Mouse (Mus musculus): Measurements from ENCODE around the gene Pknox1. TPM values are rescaled to one million over a fixed set of nuclear protein-coding genes. Genes with fewer than 3 reads are reported as not detected.
A peak's percentile ranks its signal among the peaks of the same experiment; 100 is the strongest.
"Not testable (repeated sequence)": the region's sequence is repeated elsewhere in the genome, so short reads cannot be mapped to it uniquely, and the experiment has no call there.

The Pknox1 gene
- polyA plus RNA-seq, 1 experiment from 2014 or later: 39.4 TPM

DNA sequence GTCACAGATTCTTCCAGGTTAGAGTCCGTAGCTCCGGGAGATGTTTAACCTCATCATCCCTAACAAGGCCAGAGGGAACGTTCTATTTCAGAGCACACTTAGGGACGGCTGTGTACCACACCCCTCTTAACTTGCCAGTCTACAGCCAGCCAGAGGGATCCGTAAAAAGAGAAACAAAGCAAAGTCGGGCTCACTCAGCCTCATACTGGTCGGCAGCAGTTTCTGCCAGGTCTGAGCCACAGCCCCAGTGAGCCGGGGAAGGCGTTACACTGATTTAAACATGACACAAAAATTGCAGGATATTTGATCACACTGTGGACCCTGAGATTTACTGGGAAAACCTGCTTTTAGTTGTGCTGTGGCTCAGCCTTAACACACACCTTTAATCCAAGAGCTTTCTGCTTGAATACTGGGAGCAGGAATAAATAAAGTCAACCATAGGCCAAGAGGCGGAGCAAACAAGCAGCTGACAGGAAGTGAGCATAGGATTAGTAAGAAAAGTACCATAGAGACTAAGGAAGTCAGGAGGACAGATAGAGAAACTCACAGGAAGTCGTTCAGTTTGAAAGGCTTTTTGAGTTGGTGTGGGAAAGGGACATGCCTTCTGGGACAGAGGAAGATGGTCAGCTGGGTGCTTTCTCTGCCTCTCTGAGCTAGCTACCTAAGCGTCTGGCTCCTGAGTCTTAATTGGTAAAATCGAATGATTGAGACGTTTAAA lies 32.9 kb upstream of the Pknox1 start:
- no peaks in the 10 kb centered on the region for H3K27me3 ChIP-seq (replicated peaks; ENCODE audit: control insufficient read depth, insufficient read depth, low read length)
- 86% methylated on average over 14 of the region's 14 CpGs for WGBS
- H3K9ac ChIP-seq (ENCODE audit: low read length): no peak overlapping the region
- no peak overlapping the region for H3K27ac ChIP-seq (ENCODE audit: low read depth)
- H3K4me1 ChIP-seq (replicated peaks; ENCODE audit: control insufficient read depth, insufficient read depth, low read length): peaks cover 5% of the 10 kb centered on the region
- H3K36me3 ChIP-seq (ENCODE audit: control insufficient read depth, insufficient read depth, low read length): peaks cover 46% of the 10 kb centered on the region
- ATAC-seq (replicated peaks; ENCODE audit: low FRiP score, low TSS enrichment, low read depth) (no peak), DNase-seq (ENCODE audit: low spot score) (no peak)
- H3K4me2 ChIP-seq (ENCODE audit: low read length): no peak overlapping the region
- H3K4me3 ChIP-seq (ENCODE audit: low read depth, low read length): no peak overlapping the region
- no peaks in the 10 kb centered on the region for H3K9me3 ChIP-seq (ENCODE audit: control insufficient read depth, low read length)

DNA sequence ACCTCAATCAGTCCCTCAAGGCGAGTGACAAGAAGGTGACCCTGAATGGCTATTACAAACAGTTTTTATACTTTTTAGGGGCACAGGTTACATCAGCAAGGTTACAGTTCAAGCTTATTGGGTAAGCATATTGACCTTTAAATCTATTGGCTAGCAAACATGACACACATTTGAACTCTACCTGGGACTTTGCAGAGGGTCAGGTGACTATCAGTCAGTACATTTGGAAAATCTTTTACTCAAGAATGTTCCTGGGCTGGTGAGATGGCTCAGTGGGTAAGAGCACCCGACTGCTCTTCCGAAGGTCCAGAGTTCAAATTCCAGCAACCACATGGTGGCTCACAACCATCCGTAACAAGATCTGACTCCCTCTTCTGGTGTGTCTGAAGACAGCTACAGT lies 32.2 kb upstream of the Pknox1 start:
- not testable (repeated sequence) for H3K27me3 ChIP-seq (replicated peaks; ENCODE audit: control insufficient read depth, insufficient read depth, low read length); H3K9me3 ChIP-seq (ENCODE audit: control insufficient read depth, low read length); H3K4me1 ChIP-seq (replicated peaks; ENCODE audit: control insufficient read depth, insufficient read depth, low read length); H3K4me3 ChIP-seq (ENCODE audit: low read depth, low read length); ATAC-seq (replicated peaks; ENCODE audit: low FRiP score, low TSS enrichment, low read depth); H3K4me2 ChIP-seq (ENCODE audit: low read length); H3K27ac ChIP-seq (ENCODE audit: low read depth); DNase-seq (ENCODE audit: low spot score); H3K9ac ChIP-seq (ENCODE audit: low read length)
- 94% methylated on average over 3 of the region's 4 CpGs for WGBS
- H3K36me3 ChIP-seq (ENCODE audit: control insufficient read depth, insufficient read depth, low read length): peaks cover 39% of the 10 kb centered on the region

DNA sequence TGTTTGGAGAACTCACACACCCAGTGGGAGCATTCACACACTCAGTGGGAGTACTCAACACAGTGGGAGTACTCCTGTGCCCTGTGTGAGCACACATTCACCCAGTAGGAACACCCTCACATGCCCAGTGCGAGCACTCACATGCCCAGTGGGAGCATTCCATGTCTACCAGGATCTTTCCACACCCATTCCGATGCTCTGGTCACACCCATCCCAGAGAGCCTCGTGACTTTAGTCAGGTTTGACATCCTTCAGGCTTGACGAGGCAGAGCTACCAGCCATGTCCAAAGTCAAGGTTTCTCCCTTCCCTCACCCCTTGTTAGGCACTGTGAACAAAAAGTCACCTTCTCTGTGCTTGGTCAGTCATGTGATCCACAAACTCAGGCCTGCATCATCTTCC lies 29.2 kb upstream of the Pknox1 start:
- no peak for ATAC-seq (replicated peaks; ENCODE audit: low FRiP score, low TSS enrichment, low read depth)
- H3K9ac ChIP-seq (ENCODE audit: low read length): no peak overlapping the region
- 76% methylated on average over 4 of the region's 4 CpGs for WGBS

DNA sequence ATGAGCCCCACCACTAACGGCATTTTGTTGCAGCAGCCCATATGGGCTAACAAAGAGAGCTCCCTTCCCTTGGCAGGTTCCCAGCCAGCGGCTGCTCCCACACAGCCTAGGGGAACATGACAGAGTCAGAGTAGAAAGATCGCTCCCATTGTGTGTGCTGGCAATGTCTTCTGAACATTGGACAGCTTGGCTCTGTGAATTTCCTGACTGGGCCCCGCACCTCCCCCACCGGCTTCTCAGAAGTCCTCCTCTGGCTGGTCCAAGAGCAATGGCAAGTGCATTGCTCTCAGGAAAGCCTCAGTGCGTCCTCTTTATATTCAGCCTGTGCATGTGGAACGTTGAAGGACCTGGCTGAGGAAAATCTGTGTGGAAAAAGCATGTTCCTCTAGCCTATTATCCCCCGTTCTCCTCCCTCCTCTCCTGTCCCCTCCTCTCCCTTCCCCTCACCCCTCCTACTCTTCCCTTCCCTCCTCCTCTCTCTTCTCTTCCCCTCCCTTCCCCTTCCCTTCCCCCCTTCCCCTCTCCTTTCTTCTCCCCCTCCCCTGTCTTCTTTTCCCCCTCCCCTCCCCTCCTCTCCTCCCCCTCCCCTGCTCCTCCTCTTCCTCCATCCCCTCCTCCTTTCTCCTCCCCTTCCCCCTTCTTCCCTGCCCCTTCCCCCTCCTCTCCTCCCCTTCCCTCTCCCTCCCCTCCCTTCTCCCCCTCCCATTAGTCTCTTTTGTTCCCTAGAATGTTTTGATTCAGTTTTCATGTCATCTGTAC lies 28.5 kb upstream of the Pknox1 start:
- Histone ChIP-seq H3K9ac (ENCODE audit: low read length) (no peak overlapping the region), H3K4me3 (ENCODE audit: low read depth, low read length) (no peak overlapping the region), H3K9me3 (ENCODE audit: control insufficient read depth, low read length) (no peaks in the 10 kb centered on the region), H3K4me1 (replicated peaks; ENCODE audit: control insufficient read depth, insufficient read depth, low read length) (peaks cover 8% of the 10 kb centered on the region), H3K27me3 (replicated peaks; ENCODE audit: control insufficient read depth, insufficient read depth, low read length) (no peaks in the 10 kb centered on the region), H3K4me2 (ENCODE audit: low read length) (no peak overlapping the region), H3K36me3 (ENCODE audit: control insufficient read depth, insufficient read depth, low read length) (peaks cover 8% of the 10 kb centered on the region), H3K27ac (ENCODE audit: low read depth) (peak overlapping the region; percentile 43; the same call in 1 of the 2 replicates)
- peak; percentile 62 for DNase-seq (ENCODE audit: low spot score)
- whole genome bisulfite sequencing: 34% methylated on average over 8 of the region's 8 CpGs
- ATAC-seq (replicated peaks; ENCODE audit: low FRiP score, low TSS enrichment, low read depth): peak; percentile 61

More for the DNA sequence above, 29.2 kb upstream of the Pknox1 start:
- no peaks in the 10 kb centered on the region for H3K27me3 ChIP-seq (replicated peaks; ENCODE audit: control insufficient read depth, insufficient read depth, low read length)
- H3K4me2 ChIP-seq (ENCODE audit: low read length): no peak overlapping the region
- H3K27ac ChIP-seq (ENCODE audit: low read depth): peak overlapping the region; percentile 43; the same call in 1 of the 2 replicates
- H3K4me3 ChIP-seq (ENCODE audit: low read depth, low read length): no peak overlapping the region
- H3K36me3 ChIP-seq (ENCODE audit: control insufficient read depth, insufficient read depth, low read length): peaks cover 15% of the 10 kb centered on the region
- peaks cover 5% of the 10 kb centered on the region for H3K4me1 ChIP-seq (replicated peaks; ENCODE audit: control insufficient read depth, insufficient read depth, low read length)
- no peak for DNase-seq (ENCODE audit: low spot score)
- no peaks in the 10 kb centered on the region for H3K9me3 ChIP-seq (ENCODE audit: control insufficient read depth, low read length)

DNA sequence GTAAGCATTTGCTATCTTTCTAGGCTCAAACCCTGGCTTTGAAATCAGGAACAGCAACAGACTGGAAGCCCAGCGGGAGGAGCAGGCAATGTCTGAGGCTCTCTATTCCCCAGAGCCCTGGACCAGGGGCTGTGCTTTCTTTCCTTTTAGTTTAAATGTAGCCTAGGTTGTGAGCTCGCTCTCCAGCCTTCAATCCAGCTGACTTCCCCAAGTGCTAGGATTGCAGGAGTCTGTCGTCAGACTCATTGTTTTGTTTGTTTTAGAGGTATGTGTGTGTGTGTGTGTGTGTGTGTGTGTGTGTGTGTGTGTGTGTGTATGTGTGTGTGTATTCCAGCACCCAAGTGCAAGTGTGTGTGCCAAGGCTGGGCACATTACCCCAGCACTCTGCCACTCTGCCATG lies 24.4 kb upstream of the Pknox1 start:
- ATAC-seq (replicated peaks; ENCODE audit: low FRiP score, low TSS enrichment, low read depth) (no peak), DNase-seq (ENCODE audit: low spot score) (no peak)
- Histone ChIP-seq H3K4me2 (ENCODE audit: low read length) (no peak overlapping the region), H3K9me3 (ENCODE audit: control insufficient read depth, low read length) (no peaks in the 10 kb centered on the region), H3K4me1 (replicated peaks; ENCODE audit: control insufficient read depth, insufficient read depth, low read length) (peaks cover 23% of the 10 kb centered on the region), H3K4me3 (ENCODE audit: low read depth, low read length) (no peak overlapping the region), H3K9ac (ENCODE audit: low read length) (no peak overlapping the region), H3K27me3 (replicated peaks; ENCODE audit: control insufficient read depth, insufficient read depth, low read length) (no peaks in the 10 kb centered on the region), H3K27ac (ENCODE audit: low read depth) (no peak overlapping the region), H3K36me3 (ENCODE audit: control insufficient read depth, insufficient read depth, low read length) (no peaks in the 10 kb centered on the region)
- 53% methylated on average over 3 of the region's 3 CpGs for WGBS

DNA sequence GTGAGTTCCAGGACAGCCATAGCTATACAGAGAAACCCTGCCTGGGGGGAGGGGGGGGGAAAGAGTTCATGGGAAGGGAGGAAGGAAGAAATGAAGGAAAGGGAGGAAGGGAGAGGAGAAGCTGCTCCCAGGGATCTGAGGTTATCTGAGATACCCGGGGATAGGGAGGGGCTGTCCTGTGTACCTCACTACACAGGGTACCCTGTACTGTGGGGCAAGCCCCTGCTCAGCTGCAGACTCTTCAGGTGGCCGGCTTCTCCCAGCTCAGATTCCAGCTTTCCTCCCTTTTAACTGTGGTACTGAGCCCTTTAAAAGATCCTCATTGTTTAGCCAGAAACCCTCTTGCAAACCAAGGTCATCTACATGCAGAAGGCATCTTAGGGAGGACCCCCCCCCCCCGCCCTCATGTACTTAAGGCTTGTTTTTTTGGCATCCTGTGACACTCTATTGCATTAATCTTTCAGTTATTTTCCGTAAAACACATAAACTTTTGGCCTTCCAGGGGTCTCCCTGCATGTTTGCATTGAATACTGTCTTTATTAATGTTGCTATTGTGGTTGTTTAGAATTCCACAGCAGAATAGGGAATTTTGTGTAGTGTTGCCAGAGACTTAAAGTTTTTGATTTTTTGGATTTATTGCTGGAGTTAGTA lies 23.6 kb upstream of the Pknox1 start:
- ATAC-seq (replicated peaks; ENCODE audit: low FRiP score, low TSS enrichment, low read depth) (no peak), DNase-seq (ENCODE audit: low spot score) (no peak)
- no peaks in the 10 kb centered on the region for H3K36me3 ChIP-seq (ENCODE audit: control insufficient read depth, insufficient read depth, low read length)
- peaks cover 20% of the 10 kb centered on the region for H3K4me1 ChIP-seq (replicated peaks; ENCODE audit: control insufficient read depth, insufficient read depth, low read length)
- no peak overlapping the region for H3K9ac ChIP-seq (ENCODE audit: low read length)
- no peaks in the 10 kb centered on the region for H3K9me3 ChIP-seq (ENCODE audit: control insufficient read depth, low read length)
- H3K4me3 ChIP-seq (ENCODE audit: low read depth, low read length): no peak overlapping the region
- H3K27ac ChIP-seq (ENCODE audit: low read depth): 0 out of 2 replicates have a peak overlapping the region, but pooled peaks have one; percentile 36
- WGBS: 53% methylated on average over 4 of the region's 4 CpGs
- no peaks in the 10 kb centered on the region for H3K27me3 ChIP-seq (replicated peaks; ENCODE audit: control insufficient read depth, insufficient read depth, low read length)
- H3K4me2 ChIP-seq (ENCODE audit: low read length): no peak overlapping the region

DNA sequence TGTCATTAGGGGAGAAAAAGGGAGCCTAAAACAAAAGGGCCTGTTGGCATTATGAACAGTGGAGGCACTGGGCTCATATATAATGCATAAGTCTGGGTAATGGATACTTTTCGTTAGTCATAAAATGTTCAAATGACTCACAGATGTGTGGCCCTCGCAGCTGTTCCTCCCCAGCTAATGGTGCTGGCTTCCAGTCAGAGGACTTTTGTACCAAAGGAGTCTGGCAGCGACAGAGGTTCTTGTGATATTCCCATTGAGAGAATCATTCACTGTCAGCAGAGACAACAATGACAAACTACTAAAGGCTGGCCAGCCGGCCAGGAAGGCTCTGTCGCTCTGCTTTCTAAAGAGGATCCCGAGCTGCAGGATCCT lies 23.1 kb upstream of the Pknox1 start:
- ATAC-seq (replicated peaks; ENCODE audit: low FRiP score, low TSS enrichment, low read depth) (no peak), DNase-seq (ENCODE audit: low spot score) (no peak)
- peak overlapping the region; percentile 36 for H3K27ac ChIP-seq (ENCODE audit: low read depth)
- H3K9ac ChIP-seq (ENCODE audit: low read length): no peak overlapping the region
- no peaks in the 10 kb centered on the region for H3K36me3 ChIP-seq (ENCODE audit: control insufficient read depth, insufficient read depth, low read length)
- H3K27me3 ChIP-seq (replicated peaks; ENCODE audit: control insufficient read depth, insufficient read depth, low read length): no peaks in the 10 kb centered on the region
- peaks cover 18% of the 10 kb centered on the region for H3K4me1 ChIP-seq (replicated peaks; ENCODE audit: control insufficient read depth, insufficient read depth, low read length)
- no peak overlapping the region for H3K4me2 ChIP-seq (ENCODE audit: low read length)
- 42% methylated on average over 6 of the region's 6 CpGs for WGBS
- H3K4me3 ChIP-seq (ENCODE audit: low read depth, low read length): no peak overlapping the region
- no peaks in the 10 kb centered on the region for H3K9me3 ChIP-seq (ENCODE audit: control insufficient read depth, low read length)

DNA sequence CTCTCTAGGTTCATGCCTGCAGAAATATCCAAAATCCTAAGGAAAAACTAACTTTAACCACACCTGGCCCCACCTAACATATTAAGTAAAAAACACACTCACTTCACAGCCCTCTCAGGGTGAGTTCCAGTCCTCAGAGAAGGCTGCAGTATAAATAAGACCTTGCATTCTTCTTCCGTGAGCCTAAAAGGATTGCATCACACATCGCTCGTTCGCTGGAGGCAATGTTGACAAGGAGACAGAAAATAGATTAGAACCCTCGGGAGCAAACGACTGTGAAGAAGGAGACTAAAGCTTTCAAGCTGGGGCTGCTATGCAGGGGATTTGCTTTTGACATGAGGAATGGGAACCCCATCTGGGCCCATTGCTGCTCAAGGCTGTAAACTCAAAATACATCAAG lies 21.0 kb upstream of the Pknox1 start:
- WGBS: 19% methylated on average over 6 of the region's 6 CpGs
- Histone ChIP-seq H3K9me3 (ENCODE audit: control insufficient read depth, low read length) (no peaks in the 10 kb centered on the region), H3K4me2 (ENCODE audit: low read length) (no peak overlapping the region), H3K27me3 (replicated peaks; ENCODE audit: control insufficient read depth, insufficient read depth, low read length) (no peaks in the 10 kb centered on the region), H3K27ac (ENCODE audit: low read depth) (0 out of 2 replicates have a peak overlapping the region, but pooled peaks have one; percentile 22), H3K36me3 (ENCODE audit: control insufficient read depth, insufficient read depth, low read length) (no peaks in the 10 kb centered on the region), H3K4me3 (ENCODE audit: low read depth, low read length) (no peak overlapping the region), H3K9ac (ENCODE audit: low read length) (0 out of 2 replicates have a peak overlapping the region, but pooled peaks have one; percentile 16), H3K4me1 (replicated peaks; ENCODE audit: control insufficient read depth, insufficient read depth, low read length) (peaks cover 18% of the 10 kb centered on the region)
- DNase-seq (ENCODE audit: low spot score) (no peak), ATAC-seq (replicated peaks; ENCODE audit: low FRiP score, low TSS enrichment, low read depth) (no peak)

Data from intestine, embryonic 14.5 days (tissue).